Mouse (Mus musculus): ENCODE data around the gene Tmem183a.

Gene Tmem183a

GRCm38 (mm10) chr1:134344005-134344950 is 17.5 kb downstream of the Tmem183a start:
- peak; percentile 23 to 38 for DNase-seq

- no peak for DNase-seq
These were observed 18.2 kb downstream of the Tmem183a start for GRCm38 (mm10) chr1:134343567-134343966.

- DNase-seq = no peak
These were observed 18.9 kb downstream of the Tmem183a start for GRCm38 (mm10) chr1:134342781-134343310.

GRCm38 (mm10) chr1:134342278-134342664 is 19.5 kb downstream of the Tmem183a start:
- DNase-seq = no peak

GRCm38 (mm10) chr1:134341641-134342277 is 20.0 kb downstream of the Tmem183a start:
- DNase-seq = no peak

- no peak for DNase-seq
These were observed 21.8 kb downstream of the Tmem183a start for GRCm38 (mm10) chr1:134339757-134340619.

- no peak for DNase-seq
These were observed 22.6 kb downstream of the Tmem183a start for GRCm38 (mm10) chr1:134339162-134339561.

- no peak for DNase-seq
These were observed 24.6 kb downstream of the Tmem183a start for GRCm38 (mm10) chr1:134336958-134337710.

GRCm38 (mm10) chr1:134335924-134336810 is 25.6 kb downstream of the Tmem183a start:
- no peak for DNase-seq

GRCm38 (mm10) chr1:134335211-134335923 is 26.4 kb downstream of the Tmem183a start:
- no peak for DNase-seq

GRCm38 (mm10) chr1:134334111-134334827 is 27.5 kb downstream of the Tmem183a start:
- DNase-seq = no peak

- no peak for DNase-seq
These were observed 28.2 kb downstream of the Tmem183a start for GRCm38 (mm10) chr1:134333371-134334110.

- peak; percentile 15 to 38 for DNase-seq
These were observed 29.0 kb downstream of the Tmem183a start, which contains the start of gene Ppfia4 for GRCm38 (mm10) chr1:134332770-134333271. Ppfia4 (minus strand) TSS chr1:134332928.

- DNase-seq = peak in 1 of 2 experiments; percentile 32
These were observed 29.7 kb downstream of the Tmem183a start for GRCm38 (mm10) chr1:134331879-134332635.

GRCm38 (mm10) chr1:134326841-134327346 is 34.9 kb downstream of the Tmem183a start:
- no peak for DNase-seq

GRCm38 (mm10) chr1:134322591-134322990 is 39.2 kb downstream of the Tmem183a start:
- DNase-seq = no peak

- no peak for DNase-seq
These were observed 41.0 kb downstream of the Tmem183a start for GRCm38 (mm10) chr1:134320691-134321301.

Measured in thymus, adult 18-20 months (tissue).